Mouse (Mus musculus): Measurements from ENCODE around the gene Mapre1.

- no peak for TF ChIP-seq CTCF (IDR thresholded peaks at IDR 0.05; ENCODE audit: control insufficient read depth, insufficient read depth, insufficient read length)
- TF ChIP-seq USF1 (IDR thresholded peaks at IDR 0.05; ENCODE audit: low read depth): no peak
- TF ChIP-seq MAX (IDR thresholded peaks at IDR 0.05): no peak
- TF ChIP-seq FOSL1 (IDR thresholded peaks at IDR 0.05; ENCODE audit: insufficient read depth, low read length, poor library complexity, severe bottlenecking): no peak
These were observed 43.6 kb downstream of the Mapre1 start for GRCm38 (mm10) chr2:153784668-153785067.
